Mouse (Mus musculus): ENCODE measurements around the gene Alg2.

The Alg2 gene

GRCm38 (mm10) chr4:47430557-47430956, 43.6 kb downstream of the Alg2 start:
- CTCF ChIA-PET: no interaction called here
- POLR2A ChIA-PET: interaction anchor here in 1 of 4 experiments (1.0 kb wide), 1 partner anchor 12 kb away, joined by 3 read pairs; no protein-coding TSS in a partner anchor

GRCm38 (mm10) chr4:47427606-47428005, 46.5 kb downstream of the Alg2 start:
- POLR2A ChIA-PET: no interaction called here
- CTCF ChIA-PET: interaction anchor here in 1 of 4 experiments (1.1 kb wide), 1 partner anchor 10 kb away, joined by 6 read pairs; no protein-coding TSS in a partner anchor

- CTCF ChIA-PET: interaction anchor here in 3 of 4 experiments (0.6 to 1.6 kb wide), 3 partner anchors 12 to 884 kb away, joined by 3 to 9 read pairs (median 7); no protein-coding TSS in a partner anchor
These were observed 48.8 kb downstream of the Alg2 start for GRCm38 (mm10) chr4:47425247-47425830.

GRCm38 (mm10) chr4:47424376-47424775, 49.8 kb downstream of the Alg2 start:
- ChIA-PET CTCF (no interaction called here), POLR2A (no interaction called here)

More at GRCm38 (mm10) chr4:47425247-47425830, 48.8 kb downstream of the Alg2 start:
- POLR2A ChIA-PET: interaction anchor here in 2 of 4 experiments (0.7 to 1.0 kb wide), 2 partner anchors 67 to 77 kb away, joined by 3 to 4 read pairs; no protein-coding TSS in a partner anchor

GRCm38 (mm10) chr4:47422946-47423345, 51.2 kb downstream of the Alg2 start:
- POLR2A ChIA-PET: no interaction called here
- CTCF ChIA-PET: no interaction called here

- CTCF ChIA-PET: no interaction called here
- POLR2A ChIA-PET: no interaction called here
These were observed 51.9 kb downstream of the Alg2 start for GRCm38 (mm10) chr4:47422194-47422593.

- ChIA-PET CTCF (interaction anchor here (0.5 to 1.3 kb wide), 8 partner anchors 13 to 961 kb away, joined by 3 to 6 read pairs (median 3); no protein-coding TSS in a partner anchor), POLR2A (interaction anchor here in 2 of 4 experiments (0.8 to 1.1 kb wide), 3 partner anchors 18 to 74 kb away, joined by 3 to 4 read pairs (median 3); no protein-coding TSS in a partner anchor)
These were observed 53.9 kb downstream of the Alg2 start for GRCm38 (mm10) chr4:47420191-47420590.

- ChIA-PET POLR2A (interaction anchor here in 1 of 4 experiments (1.1 to 1.7 kb wide), 2 partner anchors 11 to 28 kb away, joined by 3 read pairs; no protein-coding TSS in a partner anchor), CTCF (interaction anchor here in 2 of 4 experiments (0.7 to 1.3 kb wide), 5 partner anchors 16 to 961 kb away, joined by 3 to 4 read pairs (median 3); no protein-coding TSS in a partner anchor)
These were observed 54.7 kb downstream of the Alg2 start for GRCm38 (mm10) chr4:47419268-47419973.

GRCm38 (mm10) chr4:47417871-47418270, 56.3 kb downstream of the Alg2 start:
- ChIA-PET CTCF (interaction anchor here in 2 of 4 experiments (0.7 to 0.9 kb wide), 2 partner anchors 343 to 963 kb away, joined by 3 read pairs; no protein-coding TSS in a partner anchor), POLR2A (interaction anchor here in 1 of 4 experiments (1.6 to 1.7 kb wide), 2 partner anchors 12 to 20 kb away, joined by 3 read pairs; no protein-coding TSS in a partner anchor)
